ENCODE assay signal across 13 mouse cellular contexts in the genomic region with DNA sequence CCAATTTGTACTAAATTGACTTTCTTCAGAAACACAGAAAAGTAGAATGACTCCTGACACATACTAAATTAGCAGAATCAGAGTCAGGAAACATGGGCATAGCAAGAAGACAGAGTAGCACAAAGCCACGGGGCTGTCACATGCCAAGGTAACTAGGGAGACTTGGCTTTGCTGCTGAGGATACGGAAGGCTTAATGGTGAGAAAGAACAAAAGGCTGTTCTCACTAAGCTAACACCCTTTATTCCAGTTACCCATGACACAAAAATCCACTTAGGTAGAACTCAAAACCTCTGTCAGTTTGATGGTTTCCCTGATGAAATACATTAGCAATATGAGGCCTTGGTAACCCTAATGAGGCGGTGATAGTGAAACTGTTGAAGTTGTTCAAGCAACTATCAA.
DNase-seq lines count a peak whose midpoint lies in the region; ATAC-seq lines count a peak whose summit lies in the region.
"Had no signal": no experiment of that assay in that cellular context is flagged by ENCODE, and none has a peak within 500 bp of the region (broad histone marks: within the 10 kb centered on the region; RNA-seq: fewer than 3 reads in every experiment).

No protein-coding gene starts in this region.

- H3K4me2 ChIP-seq in hindbrain, embryonic 11.5 days (replicated peaks; ENCODE audit: low read depth, low read length) = no peak overlapping the region
- H3K4me2 ChIP-seq in forebrain, embryonic 12.5 days = no peak overlapping the region
- no peak overlapping the region for H3K4me2 ChIP-seq in hindbrain, embryonic 16.5 days (ENCODE audit: low read length)
- H3K4me2 ChIP-seq: limb, embryonic 12.5 days had no signal

- WGBS in hindbrain, embryonic 11.5 days = 62% methylated on average over 3 of the region's 3 CpGs
- 74% methylated on average over 3 of the region's 3 CpGs for WGBS in hindbrain, embryonic 10.5 days
- WGBS in forebrain, embryonic 12.5 days = 25% methylated on average over 3 of the region's 3 CpGs
- 41% methylated on average over 3 of the region's 3 CpGs for WGBS in hindbrain, embryonic 16.5 days

- no peak overlapping the region for H3K27ac ChIP-seq in hindbrain, embryonic 11.5 days (ENCODE audit: low read depth, low read length)
- H3K27ac ChIP-seq in hindbrain, embryonic 10.5 days = no peak overlapping the region
- no peak overlapping the region for H3K27ac ChIP-seq in forebrain, embryonic 12.5 days
- no peak overlapping the region for H3K27ac ChIP-seq in hindbrain, embryonic 16.5 days (ENCODE audit: low read depth, low read length)
- H3K27ac ChIP-seq: kidney, postnatal 0 days; limb, embryonic 12.5 days had no signal

- no peak overlapping the region for H3K9ac ChIP-seq in hindbrain, embryonic 11.5 days (ENCODE audit: low read depth, low read length)
- no peak overlapping the region for H3K9ac ChIP-seq in forebrain, embryonic 12.5 days
- no peak overlapping the region for H3K9ac ChIP-seq in hindbrain, embryonic 16.5 days (ENCODE audit: low read depth, low read length)
- H3K9ac ChIP-seq: limb, embryonic 12.5 days had no signal

- no peak for ATAC-seq in hindbrain, embryonic 11.5 days (ENCODE audit: low FRiP score)
- ATAC-seq in forebrain, embryonic 12.5 days (ENCODE audit: low FRiP score) = peak; percentile 66; the same call in 1 of the 2 replicates
- ATAC-seq in hindbrain, embryonic 16.5 days = peak; percentile 92
- ATAC-seq: intestine, embryonic 16.5 days had no signal

- H3K9me3 ChIP-seq in hindbrain, embryonic 11.5 days (ENCODE audit: control insufficient read depth, low read length) = no peaks in the 10 kb centered on the region
- no peaks in the 10 kb centered on the region for H3K9me3 ChIP-seq in hindbrain, embryonic 10.5 days
- H3K9me3 ChIP-seq in forebrain, embryonic 12.5 days = no peaks in the 10 kb centered on the region
- no peaks in the 10 kb centered on the region for H3K9me3 ChIP-seq in hindbrain, embryonic 16.5 days (ENCODE audit: control insufficient read depth, low read length)
- H3K9me3 ChIP-seq: limb, embryonic 12.5 days had no signal

- no peak overlapping the region for H3K4me3 ChIP-seq in hindbrain, embryonic 11.5 days (ENCODE audit: low read depth, low read length)
- no peak overlapping the region for H3K4me3 ChIP-seq in hindbrain, embryonic 10.5 days
- no peak overlapping the region for H3K4me3 ChIP-seq in forebrain, embryonic 12.5 days (replicated peaks)
- no peak overlapping the region for H3K4me3 ChIP-seq in hindbrain, embryonic 16.5 days (ENCODE audit: low read length)
- H3K4me3 ChIP-seq: limb, embryonic 12.5 days had no signal

- H3K36me3 ChIP-seq in hindbrain, embryonic 11.5 days (ENCODE audit: control insufficient read depth, insufficient read depth, low read length) = no peaks in the 10 kb centered on the region
- H3K36me3 ChIP-seq in hindbrain, embryonic 10.5 days = no peaks in the 10 kb centered on the region
- no peaks in the 10 kb centered on the region for H3K36me3 ChIP-seq in forebrain, embryonic 12.5 days (replicated peaks)
- H3K36me3 ChIP-seq in hindbrain, embryonic 16.5 days (ENCODE audit: control insufficient read depth, insufficient read depth, low read length) = no peaks in the 10 kb centered on the region
- H3K36me3 ChIP-seq: limb, embryonic 12.5 days had no signal

- intact Hi-C loops in heart, postnatal 36 days (cut with DNase I) = no loop called here

- peak; percentile 7 for DNase-seq in hindbrain, embryonic 11.5 days (ENCODE audit: low spot score)
- no peak for DNase-seq in hindbrain, embryonic 10.5 days (ENCODE audit: low spot score)
- DNase-seq in Muller cell, postnatal 12 days (ENCODE audit: inconsistent ontology term) = peak; percentile 9
- DNase-seq in thymus, postnatal 25 days = no peak
- DNase-seq in heart, postnatal 36 days = no peak
- DNase-seq: adrenal gland, postnatal 10 days; lung, postnatal 4 days; thymus, postnatal 4 days had no signal

- no peaks in the 10 kb centered on the region for H3K27me3 ChIP-seq in hindbrain, embryonic 11.5 days (ENCODE audit: control insufficient read depth, insufficient read depth, low read length)
- H3K27me3 ChIP-seq in hindbrain, embryonic 10.5 days (ENCODE audit: insufficient read depth, poor library complexity, severe bottlenecking) = no peaks in the 10 kb centered on the region
- H3K27me3 ChIP-seq in forebrain, embryonic 12.5 days = no peaks in the 10 kb centered on the region
- H3K27me3 ChIP-seq in hindbrain, embryonic 16.5 days (replicated peaks; ENCODE audit: control insufficient read depth, insufficient read depth, low read length) = no peaks in the 10 kb centered on the region
- H3K27me3 ChIP-seq: limb, embryonic 12.5 days had no signal

- H3K4me1 ChIP-seq in hindbrain, embryonic 11.5 days (replicated peaks; ENCODE audit: control insufficient read depth, insufficient read depth, low read length) = no peaks in the 10 kb centered on the region
- H3K4me1 ChIP-seq in hindbrain, embryonic 10.5 days (replicated peaks) = no peaks in the 10 kb centered on the region; the same call in 1 of the 2 replicates
- no peaks in the 10 kb centered on the region for H3K4me1 ChIP-seq in forebrain, embryonic 12.5 days
- H3K4me1 ChIP-seq in hindbrain, embryonic 16.5 days (ENCODE audit: control insufficient read depth, insufficient read depth, low read depth, low read length) = no peaks in the 10 kb centered on the region
- H3K4me1 ChIP-seq: limb, embryonic 12.5 days had no signal

Comparison
In these comparisons a context has a peak if more than half of its experiments do, and no peak if none do; other contexts are left out.
1. DNase-seq: peak in hindbrain, embryonic 11.5 days (single experiment) and Muller cell, postnatal 12 days (single experiment); none in hindbrain, embryonic 10.5 days (single experiment), thymus, postnatal 25 days (single experiment) and heart, postnatal 36 days (0 of 2).